ENCODE assay signal across 23 mouse cellular contexts in the genomic region with DNA sequence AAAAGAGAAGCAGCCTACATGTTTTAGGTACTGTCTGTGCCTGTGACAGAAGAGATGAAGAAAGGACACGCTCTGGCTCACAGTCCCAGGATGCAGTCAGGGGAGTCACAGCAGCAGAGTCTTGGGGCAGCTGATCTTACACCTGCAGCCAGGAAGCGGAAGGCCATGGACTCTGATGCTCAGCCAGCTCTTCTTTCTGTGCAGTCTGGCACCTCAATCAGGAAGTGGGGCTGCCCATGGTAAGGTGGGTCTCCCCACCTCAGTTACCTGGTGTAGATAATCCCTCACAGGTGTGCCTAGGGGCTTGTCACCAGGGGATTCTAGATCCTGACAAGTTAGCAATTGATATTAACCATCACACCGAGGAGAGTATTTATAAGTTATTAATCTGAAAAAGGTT.
"Had no signal": no experiment of that assay in that cellular context is flagged by ENCODE, and none has a peak within 500 bp of the region (broad histone marks: within the 10 kb centered on the region; RNA-seq: fewer than 3 reads in every experiment).

No protein-coding gene starts in this region.

- H3K36me3 ChIP-seq: intestine, embryonic 15.5 days had no signal

- H3K27ac ChIP-seq: gastrocnemius, adult 2 months; heart, embryonic 13.5 days; heart, embryonic 15.5 days; hindbrain, embryonic 10.5 days; hindbrain, embryonic 12.5 days; hindbrain, embryonic 14.5 days; intestine, embryonic 15.5 days; layer of hippocampus, adult 2 months; left cerebral cortex, adult 2 months; limb, embryonic 10.5 days; limb, embryonic 12.5 days; liver, embryonic 13.5 days; liver, embryonic 15.5 days had no signal

- H3K9ac ChIP-seq: heart, embryonic 13.5 days; heart, embryonic 15.5 days; hindbrain, embryonic 12.5 days; hindbrain, embryonic 14.5 days; intestine, embryonic 15.5 days; limb, embryonic 12.5 days; liver, embryonic 13.5 days; liver, embryonic 15.5 days; liver, postnatal 0 days had no signal

- H3K27me3 ChIP-seq: heart, embryonic 13.5 days; heart, embryonic 15.5 days; hindbrain, embryonic 12.5 days; intestine, embryonic 15.5 days; limb, embryonic 12.5 days; liver, embryonic 13.5 days; liver, embryonic 15.5 days had no signal

- DNase-seq: gastrocnemius, adult 2 months; gastrocnemius, postnatal 10 days; gastrocnemius, postnatal 25 days; heart, postnatal 4 days; kidney, adult 18-20 months; kidney, adult 8-10 months; kidney, postnatal 10 days; kidney, postnatal 25 days; kidney, postnatal 4 days; liver; liver, embryonic 13.5 days; liver, postnatal 0 days had no signal

- H3K4me3 ChIP-seq: gastrocnemius, adult 2 months; heart, embryonic 13.5 days; heart, embryonic 15.5 days; hindbrain, embryonic 10.5 days; hindbrain, embryonic 12.5 days; intestine, embryonic 15.5 days; layer of hippocampus, adult 2 months; left cerebral cortex, adult 2 months; limb, embryonic 10.5 days; limb, embryonic 12.5 days; liver, embryonic 13.5 days; liver, embryonic 15.5 days had no signal

- H3K4me1 ChIP-seq: hindbrain, embryonic 10.5 days; hindbrain, embryonic 12.5 days; intestine, embryonic 15.5 days; limb, embryonic 12.5 days; liver, embryonic 13.5 days had no signal
